Comparison of ENCODE assay signal across 8 mouse cellular contexts in genomic region chr19:56722291-56722707, GRCm38 (mm10). TPM values are rescaled to one million over a fixed set of nuclear protein-coding genes. Genes with fewer than 3 reads are reported as not detected.
DNase-seq lines count a peak whose midpoint lies in the region; ATAC-seq lines count a peak whose summit lies in the region.

No protein-coding gene starts in this region.

- no peaks in the 10 kb centered on the region for H3K9me3 ChIP-seq in kidney, embryonic 14.5 days (ENCODE audit: control insufficient read depth, low read length)
- no peaks in the 10 kb centered on the region for H3K9me3 ChIP-seq in embryonic facial prominence, embryonic 11.5 days (replicated peaks; ENCODE audit: control insufficient read depth, low read length)
- no peaks in the 10 kb centered on the region for H3K9me3 ChIP-seq in hindbrain, embryonic 15.5 days
- H3K9me3 ChIP-seq in midbrain, embryonic 11.5 days (ENCODE audit: control insufficient read depth, low read length): no peaks in the 10 kb centered on the region

- peaks cover 11% of the 10 kb centered on the region for H3K4me1 ChIP-seq in kidney, embryonic 14.5 days (ENCODE audit: control insufficient read depth, insufficient read depth, low read length)
- H3K4me1 ChIP-seq in embryonic facial prominence, embryonic 11.5 days (ENCODE audit: control insufficient read depth, insufficient read depth, low read length): peaks cover 13% of the 10 kb centered on the region
- H3K4me1 ChIP-seq in hindbrain, embryonic 15.5 days (replicated peaks): peaks cover 36% of the 10 kb centered on the region
- H3K4me1 ChIP-seq in midbrain, embryonic 11.5 days (ENCODE audit: control insufficient read depth, insufficient read depth, low read length): peaks cover 21% of the 10 kb centered on the region

- H3K36me3 ChIP-seq in kidney, embryonic 14.5 days (ENCODE audit: control insufficient read depth, insufficient read depth, low read length): no peaks in the 10 kb centered on the region
- H3K36me3 ChIP-seq in embryonic facial prominence, embryonic 11.5 days (replicated peaks; ENCODE audit: control insufficient read depth, insufficient read depth, low read depth, low read length): no peaks in the 10 kb centered on the region
- H3K36me3 ChIP-seq in hindbrain, embryonic 15.5 days: no peaks in the 10 kb centered on the region
- H3K36me3 ChIP-seq in midbrain, embryonic 11.5 days (ENCODE audit: control insufficient read depth, insufficient read depth, low read length): no peaks in the 10 kb centered on the region

- intact Hi-C loops in left cerebral cortex, postnatal 36 days (cut with DNase I): loop anchor here (5.0 kb wide), 2 partner anchors 155 to 300 kb away; no protein-coding TSS in a partner anchor

- peak overlapping the region; percentile 48 for H3K4me3 ChIP-seq in kidney, embryonic 14.5 days (ENCODE audit: low read length)
- H3K4me3 ChIP-seq in embryonic facial prominence, embryonic 11.5 days (ENCODE audit: low read depth, low read length): peak overlapping the region; percentile 50
- H3K4me3 ChIP-seq in hindbrain, embryonic 15.5 days: peak overlapping the region; percentile 59
- peak overlapping the region; percentile 49 for H3K4me3 ChIP-seq in midbrain, embryonic 11.5 days (ENCODE audit: low read depth, low read length)

- H3K27ac ChIP-seq in kidney, embryonic 14.5 days (ENCODE audit: low read depth, low read length): no peak overlapping the region
- no peak overlapping the region for H3K27ac ChIP-seq in embryonic facial prominence, embryonic 11.5 days (replicated peaks; ENCODE audit: low read depth, low read length)
- H3K27ac ChIP-seq in hindbrain, embryonic 15.5 days (replicated peaks): peak overlapping the region; percentile 35; the same call in 1 of the 2 replicates
- H3K27ac ChIP-seq in midbrain, embryonic 11.5 days (ENCODE audit: low read depth, low read length): no peak overlapping the region

- H3K4me2 ChIP-seq in kidney, embryonic 14.5 days (replicated peaks; ENCODE audit: low read depth, low read length): peak overlapping the region; percentile 92
- H3K4me2 ChIP-seq in embryonic facial prominence, embryonic 11.5 days (ENCODE audit: low read depth, low read length): peak overlapping the region; percentile 95
- H3K4me2 ChIP-seq in hindbrain, embryonic 15.5 days: peak overlapping the region; percentile 83
- H3K4me2 ChIP-seq in midbrain, embryonic 11.5 days: peak overlapping the region; percentile 80

- peak overlapping the region; percentile 40; the same call in 1 of the 2 replicates for H3K9ac ChIP-seq in kidney, embryonic 14.5 days (ENCODE audit: low read depth, low read length)
- H3K9ac ChIP-seq in embryonic facial prominence, embryonic 11.5 days (replicated peaks; ENCODE audit: low read length): peak overlapping the region; percentile 51
- H3K9ac ChIP-seq in hindbrain, embryonic 15.5 days: peak overlapping the region; percentile 55
- H3K9ac ChIP-seq in midbrain, embryonic 11.5 days (ENCODE audit: low read length): peak overlapping the region; percentile 40

- DNase-seq in kidney, adult 8-10 months: no peak
- peak; percentile 26 for DNase-seq in embryonic facial prominence, embryonic 11.5 days (ENCODE audit: low spot score)
- peak; percentile 96 for DNase-seq in midbrain, embryonic 11.5 days (ENCODE audit: low spot score, missing footprints)
- no peak for DNase-seq in left cerebral cortex, postnatal 36 days (ENCODE audit: low spot score in 2 of 2)
- DNase-seq in right cerebral cortex, postnatal 36 days (ENCODE audit: low spot score in 2 of 2): no peak

- under 1% methylated on average over 39 of the region's 48 CpGs for WGBS in kidney, embryonic 14.5 days
- under 1% methylated on average over 41 of the region's 48 CpGs for WGBS in embryonic facial prominence, embryonic 11.5 days
- WGBS in hindbrain, embryonic 15.5 days: under 1% methylated on average over 37 of the region's 48 CpGs
- WGBS in midbrain, embryonic 11.5 days: 1% methylated on average over 37 of the region's 48 CpGs

- ATAC-seq in kidney, embryonic 14.5 days (ENCODE audit: low FRiP score, low TSS enrichment): peak; percentile 41; the same call in 1 of the 2 replicates
- ATAC-seq in embryonic facial prominence, embryonic 11.5 days (replicated peaks; ENCODE audit: insufficient number of reproducible peaks, low FRiP score, low TSS enrichment, low read depth): no peak
- ATAC-seq in hindbrain, embryonic 15.5 days (ENCODE audit: low FRiP score, low read depth): peak; percentile 46
- peak; percentile 59 for ATAC-seq in midbrain, embryonic 11.5 days (ENCODE audit: low FRiP score)
- no peak for ATAC-seq in erythroid progenitor cell, adult 5-6 weeks (replicated peaks; ENCODE audit: low FRiP score, poor library complexity, severe bottlenecking)

- peaks cover 78% of the 10 kb centered on the region for H3K27me3 ChIP-seq in kidney, embryonic 14.5 days (ENCODE audit: control insufficient read depth, insufficient read depth, low read length)
- peaks cover 66% of the 10 kb centered on the region for H3K27me3 ChIP-seq in embryonic facial prominence, embryonic 11.5 days (ENCODE audit: control insufficient read depth, insufficient read depth, low read length)
- H3K27me3 ChIP-seq in hindbrain, embryonic 15.5 days: peaks cover 56% of the 10 kb centered on the region
- H3K27me3 ChIP-seq in midbrain, embryonic 11.5 days (ENCODE audit: control insufficient read depth, insufficient read depth, low read length): peaks cover 77% of the 10 kb centered on the region

RNA-seq across cellular contexts. Expression of gene Adrb1, which starts 0.3 kb away (rescaled TPM):
- 0.06 and 0.07 TPM in 2 replicates for polyA plus RNA-seq in kidney, embryonic 14.5 days (2014; fragmentation: Nextera tagmentation; extraction: Ambion mirVana)
- 0.40 and 0.42 TPM in 2 replicates for polyA plus RNA-seq in embryonic facial prominence, embryonic 11.5 days (2014; fragmentation: Nextera tagmentation; extraction: Ambion mirVana)
- polyA plus RNA-seq in hindbrain, embryonic 15.5 days (2015; fragmentation: Nextera tagmentation; extraction: Ambion mirVana): 0.93 and 1.1 TPM in 2 replicates
- 0.15 and 0.28 TPM in 2 replicates for polyA plus RNA-seq in midbrain, embryonic 11.5 days (2014; fragmentation: Nextera tagmentation; extraction: Ambion mirVana)
- not detected in 2 replicates for total RNA-seq in erythroid progenitor cell, adult 5-6 weeks (2015; ENCODE audit: low replicate concordance)
- total RNA-seq in erythroid progenitor cell, adult 5-6 weeks (2017; ENCODE audit: low replicate concordance): 0.45 TPM in 1 of 2 replicates, not detected in the other
- 10 to 100 TPM; 43.2 to 50.9 TPM for total RNA-seq in left cerebral cortex, postnatal 36 days (2021)

Comparison
In these comparisons a context has a peak if more than half of its experiments do, and no peak if none do; other contexts are left out.
1. ATAC-seq: peak in kidney, embryonic 14.5 days (single experiment), hindbrain, embryonic 15.5 days (single experiment) and midbrain, embryonic 11.5 days (single experiment); none in embryonic facial prominence, embryonic 11.5 days (single experiment) and erythroid progenitor cell, adult 5-6 weeks (single experiment).
2. DNase-seq: peak in embryonic facial prominence, embryonic 11.5 days (single experiment) and midbrain, embryonic 11.5 days (single experiment); none in kidney, adult 8-10 months (0 of 2), left cerebral cortex, postnatal 36 days (0 of 2) and right cerebral cortex, postnatal 36 days (0 of 2).
3. Peak in every context shown above with its lines, with median percentiles within 50 percentile points of each other: H3K4me2 ChIP-seq, H3K4me3 ChIP-seq and H3K9ac ChIP-seq.